Mouse (Mus musculus) cortical plate, adult 2 months (tissue): ENCODE measurements around the gene Ano10.

Experiments used
- CTCF ChIP-seq: fragments of 200-500 bp; IDR thresholded peaks from 2 replicates; pipeline ENCODE4 v1.5.1; 2011; ENCODE audit warnings: mild to moderate bottlenecking, control low read depth, low read length; ENCODE audit not compliant: insufficient read depth; ENCODE audit errors: extremely low read depth
- POLR2A ChIP-seq: fragments of 200-500 bp; IDR thresholded peaks from 2 replicates; pipeline ENCODE4 v1.6.1; 2011; ENCODE audit warnings: mild to moderate bottlenecking, low read length, control low read depth; ENCODE audit not compliant: insufficient read depth; ENCODE audit errors: extremely low read depth

GRCm38 (mm10) chr9:122204508-122204907 lies 89.7 kb downstream of the Ano10 start:
- TF ChIP-seq POLR2A (no peak), CTCF (no peak)
